Mouse (Mus musculus) CH12.LX (cell line): ENCODE data around the gene Ifi207. TPM values are rescaled to one million over a fixed set of nuclear protein-coding genes. Genes with fewer than 3 reads are reported as not detected.

ENCODE experiments used
- DNase-seq: peaks from one replicate; pipeline ENCODE4 v3.0.0-alpha.2; 2013; ENCODE audit errors: extremely low read depth
- H3K27ac ChIP-seq: 2 replicates; pipeline ENCODE4 v1.5.1; 2012; ENCODE audit warnings: low read depth, mild to moderate bottlenecking, control low read depth, moderate library complexity; ENCODE audit not compliant: insufficient read depth
- H3K27me3 ChIP-seq: replicated peaks from 2 replicates; pipeline ENCODE3; 2012; ENCODE audit warnings: inconsistent platforms
- H3K36me3 ChIP-seq, 2 experiments: replicated peaks in 1 of 2; 2 replicates each; pipeline versions ENCODE3 to v1.6.1; 2012; ENCODE audit warnings: inconsistent platforms in 1 of 2, low read length in 1 of 2, mild to moderate bottlenecking in 1 of 2, mixed read lengths in 1 of 2, moderate library complexity in 1 of 2; ENCODE audit not compliant: control insufficient read depth in 1 of 2, insufficient read depth in 1 of 2
- H3K4me1 ChIP-seq, 2 experiments: 2 replicates each; pipeline ENCODE4 v1.6.1; 2012; ENCODE audit warnings: inconsistent platforms in 1 of 2, moderate library complexity in 1 of 2; ENCODE audit not compliant: insufficient read depth in 2 of 2, control insufficient read depth in 1 of 2
- H3K4me2 ChIP-seq: 2 replicates; pipeline ENCODE4 v1.6.1; 2012; ENCODE audit warnings: low read depth, mild to moderate bottlenecking, control low read depth; ENCODE audit not compliant: poor library complexity, insufficient read depth, severe bottlenecking
- H3K4me3 ChIP-seq, 3 experiments: fragments of 150-350 bp in 1 of 3; sonication (generic) in 1 of 3; replicated peaks in 1 of 3; 2 replicates each; pipeline versions ENCODE3 to v1.5.1; 2011 to 2012; ENCODE audit warnings: low read depth in 2 of 3, low read length in 2 of 3, mild to moderate bottlenecking in 2 of 3, moderate library complexity in 2 of 3, control low read depth in 1 of 3, improper control_type of control experiment in 1 of 3, inconsistent platforms in 1 of 3, mixed read lengths in 1 of 3; ENCODE audit not compliant: poor library complexity in 1 of 3
- H3K79me2 ChIP-seq: replicated peaks from 2 replicates; pipeline ENCODE4 v1.6.1; 2012; ENCODE audit warnings: mild to moderate bottlenecking, moderate library complexity; ENCODE audit not compliant: control insufficient read depth, poor library complexity, insufficient read depth, severe bottlenecking; ENCODE audit errors: extremely low read depth
- H3K9ac ChIP-seq: 2 replicates; pipeline ENCODE4 v1.6.1; 2012; ENCODE audit warnings: low read depth, mild to moderate bottlenecking, control low read depth, moderate library complexity; ENCODE audit not compliant: insufficient read depth
- H3K9me3 ChIP-seq: replicated peaks from 2 replicates; pipeline ENCODE3; 2012; ENCODE audit warnings: low read length, inconsistent platforms, mixed read lengths
- BHLHE40 ChIP-seq: IDR thresholded peaks from 2 replicates; pipeline ENCODE4 v1.6.1; 2011; ENCODE audit warnings: mild to moderate bottlenecking, low read depth, low read length, improper control_type of control experiment
- CHD1 ChIP-seq: IDR thresholded peaks from 2 replicates; pipeline ENCODE4 v1.6.1; 2012; ENCODE audit warnings: low read depth, low read length, improper control_type of control experiment, inconsistent platforms
- CHD2 ChIP-seq: IDR thresholded peaks from 2 replicates; pipeline ENCODE4 v1.6.1; 2011; ENCODE audit warnings: low read length, improper control_type of control experiment
- CTCF ChIP-seq, 2 experiments: IDR thresholded peaks in 1 of 2; conservative IDR thresholded peaks in 1 of 2; 2 replicates each; pipeline ENCODE4 v1.5.1; 2011 to 2012; ENCODE audit warnings: low read depth in 2 of 2, low read length in 2 of 2, improper control_type of control experiment in 1 of 2, inconsistent platforms in 1 of 2, mild to moderate bottlenecking in 1 of 2, moderate library complexity in 1 of 2
- E2F4 ChIP-seq: IDR thresholded peaks from 2 replicates; pipeline ENCODE4 v1.6.1; 2011; ENCODE audit warnings: low read depth, low read length, improper control_type of control experiment; ENCODE audit not compliant: insufficient replicate concordance
- ELF1 ChIP-seq: IDR thresholded peaks from 2 replicates; pipeline ENCODE4 v1.6.1; 2014; ENCODE audit warnings: low read depth, mild to moderate bottlenecking, inconsistent platforms, low read length, improper control_type of control experiment
- EP300 ChIP-seq: IDR thresholded peaks from 2 replicates; pipeline ENCODE4 v1.6.1; 2011; ENCODE audit warnings: low read length, improper control_type of control experiment
- ETS1 ChIP-seq: conservative IDR thresholded peaks from 2 replicates; pipeline ENCODE4 v1.6.1; 2012; ENCODE audit warnings: low read depth, mild to moderate bottlenecking, inconsistent platforms, low read length, improper control_type of control experiment, moderate library complexity
- GABPA ChIP-seq: IDR thresholded peaks from 2 replicates; pipeline ENCODE4 v1.6.1; 2012; ENCODE audit warnings: low read depth, low read length, improper control_type of control experiment, inconsistent platforms; ENCODE audit not compliant: insufficient replicate concordance
- HCFC1 ChIP-seq: IDR thresholded peaks from 2 replicates; pipeline ENCODE4 v1.6.1; 2012; ENCODE audit warnings: low read depth, mild to moderate bottlenecking, inconsistent platforms, low read length, improper control_type of control experiment
- IRF4 ChIP-seq: IDR thresholded peaks from 2 replicates; pipeline ENCODE4 v1.6.1; 2014; ENCODE audit warnings: low read depth, mild to moderate bottlenecking, inconsistent platforms, low read length, improper control_type of control experiment
- JUN ChIP-seq: IDR thresholded peaks from 2 replicates; pipeline ENCODE4 v1.6.1; 2011; ENCODE audit warnings: low read depth, mild to moderate bottlenecking, low read length, improper control_type of control experiment, moderate library complexity; ENCODE audit not compliant: insufficient read depth
- JUND ChIP-seq: conservative IDR thresholded peaks from 2 replicates; pipeline ENCODE4 v1.6.1; 2011; ENCODE audit warnings: low read depth, low read length, improper control_type of control experiment
- KAT2A ChIP-seq: IDR thresholded peaks from 2 replicates; pipeline ENCODE4 v1.6.1; 2012; ENCODE audit warnings: low read length, improper control_type of control experiment, inconsistent platforms; ENCODE audit not compliant: insufficient replicate concordance
- MAFK ChIP-seq: IDR thresholded peaks from 2 replicates; pipeline ENCODE4 v1.6.1; 2011; ENCODE audit warnings: low read length, improper control_type of control experiment; ENCODE audit not compliant: insufficient replicate concordance
- MAX ChIP-seq: IDR thresholded peaks from 2 replicates; pipeline ENCODE4 v1.6.1; 2011; ENCODE audit warnings: low read length, improper control_type of control experiment
- MAZ ChIP-seq: IDR thresholded peaks from 2 replicates; pipeline ENCODE4 v1.6.1; 2012; ENCODE audit warnings: low read depth, mild to moderate bottlenecking, inconsistent platforms, low read length, improper control_type of control experiment, moderate library complexity
- MEF2A ChIP-seq: IDR thresholded peaks from 2 replicates; pipeline ENCODE4 v1.6.1; 2014; ENCODE audit warnings: low read depth, mild to moderate bottlenecking, inconsistent platforms, low read length, improper control_type of control experiment, borderline replicate concordance
- MXI1 ChIP-seq: IDR thresholded peaks from 2 replicates; pipeline ENCODE4 v1.6.1; 2011; ENCODE audit warnings: mild to moderate bottlenecking, low read depth, low read length, improper control_type of control experiment
- MYC ChIP-seq: IDR thresholded peaks from 2 replicates; pipeline ENCODE4 v1.6.1; 2011; ENCODE audit warnings: low read depth, mild to moderate bottlenecking, improper control_type of control experiment, low read length
- NELFE ChIP-seq: IDR thresholded peaks from 2 replicates; pipeline ENCODE4 v1.6.1; 2011; ENCODE audit warnings: low read depth, low read length, improper control_type of control experiment
- NRF1 ChIP-seq: IDR thresholded peaks from 2 replicates; pipeline ENCODE4 v1.6.1; 2014; ENCODE audit warnings: low read depth, mild to moderate bottlenecking, inconsistent platforms, low read length, improper control_type of control experiment, moderate library complexity
- PAX5 ChIP-seq: IDR thresholded peaks from 2 replicates; pipeline ENCODE4 v1.6.1; 2012; ENCODE audit warnings: low read length, inconsistent platforms, mixed read lengths
- POLR2A ChIP-seq: IDR thresholded peaks from 2 replicates; pipeline ENCODE4 v1.6.1; 2011; ENCODE audit warnings: low read depth, mild to moderate bottlenecking, improper control_type of control experiment, low read length
- POLR2AphosphoS2 ChIP-seq: IDR thresholded peaks from 2 replicates; pipeline ENCODE4 v1.6.1; 2011; ENCODE audit warnings: low read depth, low read length, improper control_type of control experiment
- RAD21 ChIP-seq: IDR thresholded peaks from 2 replicates; pipeline ENCODE4 v1.6.1; 2011; ENCODE audit warnings: low read depth, mild to moderate bottlenecking, low read length, improper control_type of control experiment, moderate library complexity
- RCOR1 ChIP-seq: conservative IDR thresholded peaks from 2 replicates; pipeline ENCODE4 v1.6.1; 2012; ENCODE audit warnings: low read depth, mild to moderate bottlenecking, inconsistent platforms, low read length, improper control_type of control experiment
- SIN3A ChIP-seq: IDR thresholded peaks from 2 replicates; pipeline ENCODE4 v1.6.1; 2012; ENCODE audit warnings: low read length, improper control_type of control experiment, inconsistent platforms
- SMC3 ChIP-seq: IDR thresholded peaks from 2 replicates; pipeline ENCODE4 v1.6.1; 2011; ENCODE audit warnings: low read depth, low read length, improper control_type of control experiment
- TBP ChIP-seq: conservative IDR thresholded peaks from 2 replicates; pipeline ENCODE4 v1.6.1; 2011; ENCODE audit warnings: low read depth, low read length, improper control_type of control experiment
- TCF12 ChIP-seq: IDR thresholded peaks from 2 replicates; pipeline ENCODE4 v1.6.1; 2014; ENCODE audit warnings: low read depth, mild to moderate bottlenecking, inconsistent platforms, low read length, improper control_type of control experiment
- UBTF ChIP-seq: IDR thresholded peaks from 2 replicates; pipeline ENCODE4 v1.6.1; 2012; ENCODE audit warnings: low read depth, mild to moderate bottlenecking, inconsistent platforms, low read length, improper control_type of control experiment, moderate library complexity
- USF1 ChIP-seq: IDR thresholded peaks from 2 replicates; pipeline ENCODE4 v1.6.1; 2014; ENCODE audit warnings: low read depth, mild to moderate bottlenecking, inconsistent platforms, low read length, improper control_type of control experiment
- USF2 ChIP-seq: conservative IDR thresholded peaks from 2 replicates; pipeline ENCODE4 v1.6.1; 2011; ENCODE audit warnings: low read depth, low read length, improper control_type of control experiment
- ZC3H11A ChIP-seq: IDR thresholded peaks from 2 replicates; pipeline ENCODE4 v1.6.1; 2012; ENCODE audit warnings: low read depth, mild to moderate bottlenecking, inconsistent platforms, low read length, improper control_type of control experiment
- ZKSCAN1 ChIP-seq: IDR thresholded peaks from 2 replicates; pipeline ENCODE4 v1.6.1; 2012; ENCODE audit warnings: low read depth, inconsistent platforms, low read length, improper control_type of control experiment, borderline replicate concordance
- ZMIZ1 ChIP-seq: IDR thresholded peaks from 2 replicates; pipeline ENCODE4 v1.6.1; 2012; ENCODE audit warnings: low read depth, mild to moderate bottlenecking, inconsistent platforms, low read length, improper control_type of control experiment
- ZNF384 ChIP-seq: IDR thresholded peaks from 2 replicates; pipeline ENCODE4 v1.6.1; 2012; ENCODE audit warnings: low read depth, low read length, improper control_type of control experiment, inconsistent platforms
- dilution Hi-C: fragments of 300-500 bp; cut with MboI; formaldehyde crosslinking; loops from 2 replicates; pipeline ENCODE4 v1.14.3; 2020; ENCODE audit warnings: low sequenced_read_pairs; ENCODE audit not compliant: extremely low pct_unique_long_range_greater_than_20kb, extremely low pct_ligation_motif_present
- in situ Hi-C: fragments of 300-500 bp; cut with MboI; formaldehyde crosslinking; loops from 3 replicates; pipeline ENCODE4 v1.14.3; 2019; ENCODE audit warnings: low sequenced_read_pairs, low pct_ligation_motif_present, low pct_unique_long_range_greater_than_20kb, mixed read lengths
- polyA plus RNA-seq: library from polyadenylated mRNA; unstranded; fragments of >175 nt; gene quantifications from 2 replicates; pipeline ENCODE4 v1.2.1, GENCODE M21; 2012; ENCODE audit warnings: low read depth; ENCODE audit not compliant: insufficient read length
- total RNA-seq, 2 experiments: library from RNA; depleted of rRNA; stranded (reverse); fragments of 300-350 nt in 1 of 2; fragments of >200 nt in 1 of 2; gene quantifications; 2 replicates each; pipeline ENCODE4 v1.2.3; 2012 to 2014

The Ifi207 gene
- total RNA-seq (2012; rRNA removed) (2.1 and 2.6 TPM in 2 replicates), total RNA-seq (2014; rRNA removed) (2.9 and 3.4 TPM in 2 replicates), polyA plus RNA-seq (10.0 and 11.9 TPM in 2 replicates)

DNA sequence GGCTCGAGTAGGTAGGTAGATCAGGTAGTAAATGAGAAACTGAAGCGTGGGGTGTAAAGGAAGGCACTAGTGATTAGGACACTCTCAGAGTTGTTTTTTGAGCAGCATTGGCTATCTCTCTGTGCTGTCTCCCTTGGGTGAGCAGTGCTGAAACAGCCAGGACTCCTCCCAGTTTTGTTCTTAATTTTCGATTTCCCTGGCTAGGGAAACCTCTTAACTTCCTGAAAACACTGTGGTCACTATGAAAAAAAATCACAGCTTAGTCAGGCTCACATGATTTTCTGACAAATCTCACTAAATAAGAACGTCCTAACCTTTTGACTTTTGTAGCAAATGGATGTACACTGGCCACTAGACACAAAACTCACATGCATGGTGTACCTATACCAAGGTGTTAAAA, at the start of gene Ifi207:
TSS of gene Ifi207 (minus strand) at position 92 of the 400 bp plus-strand sequence.
- H3K9me3 ChIP-seq: no peaks in the 10 kb centered on the region
- H3K27me3 ChIP-seq: no peaks in the 10 kb centered on the region
- TF ChIP-seq SIN3A: no peak
- peak; percentile 35; the same call in 1 of the 2 replicates for TF ChIP-seq TCF12
- no peak for TF ChIP-seq RCOR1
- TF ChIP-seq USF2: no peak
- TF ChIP-seq CTCF (conservative IDR thresholded peaks at IDR 0.05 in 1 of 2, IDR thresholded peaks at IDR 0.05 in 1 of 2; ENCODE audit: low read depth in 2 of 2, low read length in 2 of 2): no peak
- TF ChIP-seq SMC3: no peak
- TF ChIP-seq RAD21: no peak; the same call in 1 of the 2 replicates
- no peak; the same call in 1 of the 2 replicates for TF ChIP-seq MEF2A
- TF ChIP-seq USF1: no peak
- TF ChIP-seq KAT2A: no peak
- no peak; the same call in 1 of the 2 replicates for TF ChIP-seq MAFK
- TF ChIP-seq ZC3H11A: no peak
- 0 out of 2 replicates have a peak, but pooled peaks have one; percentile 16 for TF ChIP-seq TBP
- TF ChIP-seq GABPA: no peak
- TF ChIP-seq JUND: no peak
- TF ChIP-seq PAX5: no peak
- TF ChIP-seq E2F4: no peak
- TF ChIP-seq IRF4: peak; percentile 28; the same call in 1 of the 2 replicates
- peak; percentile 22; the same call in 1 of the 2 replicates for TF ChIP-seq JUN
- TF ChIP-seq MAZ: no peak
- TF ChIP-seq BHLHE40: peak; percentile 64; the same call in 1 of the 2 replicates
- TF ChIP-seq CHD2: no peak
- TF ChIP-seq MYC: no peak
- 0 out of 2 replicates have a peak, but pooled peaks have one; percentile 16 for TF ChIP-seq POLR2A
- no peak for TF ChIP-seq ZMIZ1
- no peak for TF ChIP-seq CHD1
- TF ChIP-seq NELFE: no peak
- no peak for TF ChIP-seq POLR2AphosphoS2
- peak; percentile 68 for TF ChIP-seq ETS1
- peak; percentile 9; the same call in 1 of the 2 replicates for TF ChIP-seq MAX
- no peak for TF ChIP-seq MXI1
- TF ChIP-seq ZKSCAN1: no peak
- TF ChIP-seq NRF1: no peak
- no peak for TF ChIP-seq UBTF
- no peak for TF ChIP-seq ELF1
- peak; percentile 85 for TF ChIP-seq ZNF384
- TF ChIP-seq EP300: peak; percentile 73
- TF ChIP-seq HCFC1: no peak
- H3K79me2 ChIP-seq: peaks cover 2% of the 10 kb centered on the region; the same call in 1 of the 2 replicates
- peaks cover 3 to 33% of the 10 kb centered on the region in 2 experiments; a peak in 3 of 4 replicates for H3K4me1 ChIP-seq
- peak within 1 kb of the TSS in 2 of 3 experiments; percentile 13 to 32 for H3K4me3 ChIP-seq
- peak; percentile 49 for DNase-seq
- H3K27ac ChIP-seq: peak within 1 kb of the TSS; percentile 8; the same call in 1 of the 2 replicates
- dilution Hi-C loops (no loop called here), in situ Hi-C loops (no loop called here)
- H3K9ac ChIP-seq: peak within 1 kb of the TSS; percentile 9; the same call in 1 of the 2 replicates
- peak within 1 kb of the TSS; percentile 59 for H3K4me2 ChIP-seq
- H3K36me3 ChIP-seq: no peaks in the 10 kb centered on the region
